Mouse (Mus musculus): ENCODE measurements around the gene Cttnbp2nl. TPM values are rescaled to one million over a fixed set of nuclear protein-coding genes. Genes with fewer than 3 reads are reported as not detected.

The Cttnbp2nl gene
- polyA plus RNA-seq, 1 experiment = 4.2 TPM

GRCm38 (mm10) chr3:105060992-105061391 is 8.0 kb upstream of the Cttnbp2nl start:
- 30% methylated on average over 6 of the region's 6 CpGs for WGBS
- no peak for DNase-seq (ENCODE audit: low read depth, low spot score)

GRCm38 (mm10) chr3:105059911-105060310 is 7.0 kb upstream of the Cttnbp2nl start:
- no peak for DNase-seq (ENCODE audit: low read depth, low spot score)
- 51% methylated on average over 7 of the region's 7 CpGs for WGBS

- 12% methylated on average over 25 of the region's 25 CpGs for WGBS
- DNase-seq (ENCODE audit: low read depth, low spot score) = no peak
Measured at GRCm38 (mm10) chr3:105058627-105059513, 5.9 kb upstream of the Cttnbp2nl start.

- 52% methylated on average over 4 of the region's 4 CpGs for WGBS
- no peak for DNase-seq (ENCODE audit: low read depth, low spot score)
Measured at GRCm38 (mm10) chr3:105055666-105056065, 2.7 kb upstream of the Cttnbp2nl start.

- 20% methylated on average over 7 of the region's 7 CpGs for WGBS
- no peak for DNase-seq (ENCODE audit: low read depth, low spot score)
Measured at GRCm38 (mm10) chr3:105054952-105055351, 2.0 kb upstream of the Cttnbp2nl start.

GRCm38 (mm10) chr3:105053698-105054001 is 704 bp upstream of the Cttnbp2nl start:
- 41% methylated on average over 4 of the region's 4 CpGs for WGBS
- DNase-seq (ENCODE audit: low read depth, low spot score) = no peak

GRCm38 (mm10) chr3:105052171-105052936 is 592 bp downstream of the Cttnbp2nl start:
- 1% methylated on average over 37 of the region's 37 CpGs for WGBS
- DNase-seq (ENCODE audit: low read depth, low spot score) = no peak

GRCm38 (mm10) chr3:105051103-105051502 is 1.8 kb downstream of the Cttnbp2nl start:
- no peak for DNase-seq (ENCODE audit: low read depth, low spot score)
- 14% methylated on average over 2 of the region's 2 CpGs for WGBS

- WGBS = 27% methylated on average over 6 of the region's 6 CpGs
- no peak for DNase-seq (ENCODE audit: low read depth, low spot score)
Measured at GRCm38 (mm10) chr3:105049848-105050247, 3.1 kb downstream of the Cttnbp2nl start.

- WGBS = 24% methylated on average over 8 of the region's 8 CpGs
- no peak for DNase-seq (ENCODE audit: low read depth, low spot score)
Measured at GRCm38 (mm10) chr3:105047616-105048015, 5.3 kb downstream of the Cttnbp2nl start.

- DNase-seq (ENCODE audit: low read depth, low spot score) = no peak
- 62% methylated on average over 5 of the region's 5 CpGs for WGBS
Measured at GRCm38 (mm10) chr3:105046870-105047269, 6.1 kb downstream of the Cttnbp2nl start.

GRCm38 (mm10) chr3:105043746-105044145 is 9.2 kb downstream of the Cttnbp2nl start:
- WGBS = 83% methylated on average over 5 of the region's 5 CpGs
- no peak for DNase-seq (ENCODE audit: low read depth, low spot score)

GRCm38 (mm10) chr3:105040983-105041625 is 11.8 kb downstream of the Cttnbp2nl start:
- WGBS = 35% methylated on average over 9 of the region's 9 CpGs
- no peak for DNase-seq (ENCODE audit: low read depth, low spot score)

GRCm38 (mm10) chr3:105040002-105040401 is 12.9 kb downstream of the Cttnbp2nl start:
- DNase-seq (ENCODE audit: low read depth, low spot score) = no peak
- WGBS = 72% methylated on average over 8 of the region's 8 CpGs

GRCm38 (mm10) chr3:105037240-105037770 is 15.6 kb downstream of the Cttnbp2nl start:
- DNase-seq (ENCODE audit: low read depth, low spot score) = no peak
- WGBS = 71% methylated on average over 6 of the region's 6 CpGs

- WGBS = 77% methylated on average over 10 of the region's 10 CpGs
- no peak for DNase-seq (ENCODE audit: low read depth, low spot score)
Measured at GRCm38 (mm10) chr3:105036281-105036847, 16.6 kb downstream of the Cttnbp2nl start.

- no peak for DNase-seq (ENCODE audit: low read depth, low spot score)
- WGBS = 75% methylated on average over 10 of the region's 10 CpGs
Measured at GRCm38 (mm10) chr3:105023371-105024005, 29.5 kb downstream of the Cttnbp2nl start.

- DNase-seq (ENCODE audit: low read depth, low spot score) = no peak
- 23% methylated on average over 12 of the region's 12 CpGs for WGBS
Measured at GRCm38 (mm10) chr3:105019826-105020692, 32.9 kb downstream of the Cttnbp2nl start.

GRCm38 (mm10) chr3:105018783-105019105 is 34.2 kb downstream of the Cttnbp2nl start:
- WGBS = 46% methylated on average over 6 of the region's 6 CpGs
- DNase-seq (ENCODE audit: low read depth, low spot score) = no peak

Measured in large intestine, adult 2 months (tissue).